Mouse (Mus musculus): ENCODE measurements around the gene Exoc3l2. TPM values are rescaled to one million over a fixed set of nuclear protein-coding genes. Genes with fewer than 3 reads are reported as not detected.

Exoc3l2 gene
- polyA plus RNA-seq, 1 experiment: 0.94 TPM

DNA sequence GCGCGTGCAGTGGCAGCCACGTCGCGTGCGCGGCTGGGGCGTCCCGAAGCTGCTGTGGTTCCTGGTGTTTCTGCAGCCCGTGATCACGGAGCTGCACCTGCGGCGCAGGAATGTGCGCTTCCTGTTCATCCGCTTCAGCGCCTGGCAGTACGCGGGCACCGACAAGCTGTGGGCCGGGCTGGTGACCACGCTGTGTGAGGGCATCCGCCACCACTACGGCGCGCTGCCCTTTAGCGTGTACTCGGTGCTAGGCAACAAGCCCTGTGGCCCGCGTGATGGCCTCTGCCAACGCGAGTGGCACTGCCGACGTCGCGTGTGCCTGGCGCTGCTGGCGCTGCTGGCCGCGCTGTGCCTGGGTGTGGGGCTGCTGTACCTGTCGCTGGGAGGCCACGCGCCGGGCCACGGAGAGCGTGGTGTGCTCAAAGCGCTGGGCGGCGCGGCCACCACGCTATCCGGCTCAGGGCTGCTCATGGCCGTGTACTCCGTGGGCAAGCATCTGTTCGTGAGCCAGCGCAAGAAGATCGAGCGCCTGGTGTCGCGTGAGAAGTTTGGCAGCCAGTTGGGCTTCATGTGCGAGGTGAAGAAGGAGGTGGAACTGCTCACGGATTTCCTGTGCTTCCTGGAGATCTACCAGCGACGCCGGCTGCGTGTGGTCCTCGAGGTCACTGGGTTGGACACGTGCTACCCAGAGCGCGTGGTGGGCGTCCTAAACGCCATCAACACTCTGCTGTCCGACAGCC, 60.1 kb downstream of the Exoc3l2 start:
- Histone ChIP-seq H3K4me1 (replicated peaks; ENCODE audit: control insufficient read depth, insufficient read depth, low read length) (peaks cover 11% of the 10 kb centered on the region), H3K27ac (ENCODE audit: control insufficient read depth, insufficient read depth, low read length) (no peak overlapping the region), H3K27me3 (ENCODE audit: control insufficient read depth, insufficient read depth, low read length) (peaks cover 9% of the 10 kb centered on the region; the same call in 1 of the 2 replicates), H3K36me3 (ENCODE audit: control insufficient read depth, insufficient read depth, low read length) (no peaks in the 10 kb centered on the region), H3K4me3 (ENCODE audit: control insufficient read depth, insufficient read depth, low read length) (peak overlapping the region; percentile 36; the same call in 1 of the 2 replicates)
- DNase-seq: no peak
- TF ChIP-seq CTCF (IDR thresholded peaks at IDR 0.05; ENCODE audit: borderline replicate concordance, control insufficient read depth, extremely low read depth, insufficient read depth, low read length, poor library complexity): no peak
- TF ChIP-seq POLR2A (IDR thresholded peaks at IDR 0.05; ENCODE audit: control insufficient read depth, extremely low read depth, insufficient read depth, low read length, poor library complexity): no peak
- WGBS: 3% methylated on average over 72 of the region's 72 CpGs

DNA sequence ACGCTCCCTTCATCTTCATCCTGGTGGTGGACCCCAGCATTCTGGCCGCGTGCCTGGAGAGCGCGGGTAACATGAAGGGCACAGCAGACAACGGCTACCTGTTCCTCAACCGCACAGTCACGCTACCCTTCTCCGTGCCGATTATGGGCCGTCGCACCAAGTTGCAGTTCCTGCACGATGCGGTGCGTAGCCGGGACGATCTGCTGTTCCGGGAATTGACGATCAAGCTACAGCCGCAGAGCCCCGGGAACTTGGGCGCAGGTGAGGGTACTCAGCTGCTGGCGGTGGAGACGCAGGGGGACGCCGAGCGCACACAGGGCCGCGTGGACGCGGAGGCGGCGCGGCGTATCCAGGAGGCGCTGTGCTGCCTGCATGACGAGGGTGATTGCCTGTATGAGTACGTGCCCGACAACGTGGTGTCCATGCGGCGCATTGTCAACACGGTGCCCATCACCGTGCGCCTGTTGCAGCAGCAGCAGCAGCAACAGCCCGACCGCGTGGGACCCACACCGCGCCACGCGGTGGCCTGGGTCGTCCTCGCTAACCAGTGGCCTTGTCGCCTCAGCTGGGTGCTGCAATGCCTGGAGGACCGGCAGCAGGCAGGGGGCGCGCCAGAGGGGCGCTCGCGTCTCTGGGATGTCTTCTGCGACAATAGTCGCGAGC, 60.8 kb downstream of the Exoc3l2 start:
- peaks cover 9% of the 10 kb centered on the region; the same call in 1 of the 2 replicates for H3K27me3 ChIP-seq (ENCODE audit: control insufficient read depth, insufficient read depth, low read length)
- no peak overlapping the region for H3K27ac ChIP-seq (ENCODE audit: control insufficient read depth, insufficient read depth, low read length)
- TF ChIP-seq POLR2A (IDR thresholded peaks at IDR 0.05; ENCODE audit: control insufficient read depth, extremely low read depth, insufficient read depth, low read length, poor library complexity): no peak
- peak; percentile 63; the same call in 1 of the 2 replicates for TF ChIP-seq CTCF (IDR thresholded peaks at IDR 0.05; ENCODE audit: borderline replicate concordance, control insufficient read depth, extremely low read depth, insufficient read depth, low read length, poor library complexity)
- H3K4me1 ChIP-seq (replicated peaks; ENCODE audit: control insufficient read depth, insufficient read depth, low read length): peaks cover 11% of the 10 kb centered on the region
- peak; percentile 70 for DNase-seq
- H3K36me3 ChIP-seq (ENCODE audit: control insufficient read depth, insufficient read depth, low read length): no peaks in the 10 kb centered on the region
- H3K4me3 ChIP-seq (ENCODE audit: control insufficient read depth, insufficient read depth, low read length): peak overlapping the region; percentile 36
- WGBS: under 1% methylated on average over 64 of the region's 64 CpGs

DNA sequence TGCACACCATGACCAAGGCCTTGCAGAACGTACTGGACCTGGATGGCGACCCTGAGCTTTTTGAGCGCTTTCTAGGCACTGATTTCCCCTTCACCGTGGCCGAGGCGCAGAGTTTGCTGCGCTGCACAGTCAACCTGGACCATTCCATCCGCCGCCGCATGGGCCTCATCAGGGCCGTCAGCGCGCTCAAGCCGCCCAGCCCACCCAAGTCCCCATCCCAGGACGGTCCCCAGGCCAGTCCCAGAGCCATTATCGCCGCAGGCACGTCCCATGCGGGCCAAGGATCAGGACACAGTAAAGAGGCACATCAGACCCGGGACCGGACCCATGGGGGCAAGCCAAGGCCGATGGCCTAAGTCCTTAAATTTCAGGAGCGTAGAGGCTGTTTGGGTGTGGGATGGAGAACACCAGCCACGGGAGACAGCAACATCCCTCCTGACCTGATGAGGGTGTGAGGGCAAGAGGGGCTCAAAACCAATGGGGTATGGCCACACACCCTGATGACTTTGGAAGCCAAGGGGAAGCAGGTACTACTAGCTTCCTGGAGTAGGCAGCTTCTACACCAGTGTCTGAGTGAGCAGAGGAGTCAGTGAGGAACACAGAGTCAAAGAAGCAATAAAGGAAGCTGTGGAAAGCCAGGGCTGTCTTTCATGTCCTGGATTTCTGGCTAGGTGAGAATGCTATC, 61.4 kb downstream of the Exoc3l2 start:
- Histone ChIP-seq H3K4me1 (replicated peaks; ENCODE audit: control insufficient read depth, insufficient read depth, low read length) (peaks cover 11% of the 10 kb centered on the region), H3K27me3 (ENCODE audit: control insufficient read depth, insufficient read depth, low read length) (peaks cover 9% of the 10 kb centered on the region; the same call in 1 of the 2 replicates), H3K36me3 (ENCODE audit: control insufficient read depth, insufficient read depth, low read length) (no peaks in the 10 kb centered on the region), H3K27ac (ENCODE audit: control insufficient read depth, insufficient read depth, low read length) (no peak overlapping the region), H3K4me3 (ENCODE audit: control insufficient read depth, insufficient read depth, low read length) (no peak overlapping the region)
- TF ChIP-seq POLR2A (IDR thresholded peaks at IDR 0.05; ENCODE audit: control insufficient read depth, extremely low read depth, insufficient read depth, low read length, poor library complexity): no peak
- no peak for TF ChIP-seq CTCF (IDR thresholded peaks at IDR 0.05; ENCODE audit: borderline replicate concordance, control insufficient read depth, extremely low read depth, insufficient read depth, low read length, poor library complexity)
- no peak for DNase-seq
- WGBS: 39% methylated on average over 24 of the region's 24 CpGs

DNA sequence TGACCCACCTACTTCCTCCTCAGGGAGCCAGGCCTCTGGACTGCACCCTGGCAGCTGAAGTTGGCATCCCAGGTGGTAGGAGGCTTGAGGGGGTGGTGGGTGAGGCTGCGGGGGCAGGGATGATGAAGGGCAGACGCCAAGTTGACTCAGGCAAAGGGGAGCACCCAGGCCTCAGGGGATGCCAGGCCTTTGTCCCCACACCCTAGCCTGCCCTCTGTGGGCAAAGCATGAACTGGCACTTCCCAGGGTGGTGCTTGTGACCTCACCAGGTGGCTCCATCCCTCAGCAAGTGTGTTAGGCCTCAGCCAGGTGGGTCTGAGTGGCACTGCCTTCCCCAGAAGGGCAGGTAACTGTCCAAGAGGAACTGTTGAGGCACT, 62.0 kb downstream of the Exoc3l2 start:
- Histone ChIP-seq H3K4me1 (replicated peaks; ENCODE audit: control insufficient read depth, insufficient read depth, low read length) (peaks cover 11% of the 10 kb centered on the region), H3K27ac (ENCODE audit: control insufficient read depth, insufficient read depth, low read length) (no peak overlapping the region), H3K4me3 (ENCODE audit: control insufficient read depth, insufficient read depth, low read length) (no peak overlapping the region), H3K27me3 (ENCODE audit: control insufficient read depth, insufficient read depth, low read length) (peaks cover 7% of the 10 kb centered on the region; the same call in 1 of the 2 replicates), H3K36me3 (ENCODE audit: control insufficient read depth, insufficient read depth, low read length) (no peaks in the 10 kb centered on the region)
- TF ChIP-seq CTCF (IDR thresholded peaks at IDR 0.05; ENCODE audit: borderline replicate concordance, control insufficient read depth, extremely low read depth, insufficient read depth, low read length, poor library complexity) (no peak), POLR2A (IDR thresholded peaks at IDR 0.05; ENCODE audit: control insufficient read depth, extremely low read depth, insufficient read depth, low read length, poor library complexity) (no peak)
- WGBS: 64% methylated on average over 2 of the region's 2 CpGs
- DNase-seq: no peak

DNA sequence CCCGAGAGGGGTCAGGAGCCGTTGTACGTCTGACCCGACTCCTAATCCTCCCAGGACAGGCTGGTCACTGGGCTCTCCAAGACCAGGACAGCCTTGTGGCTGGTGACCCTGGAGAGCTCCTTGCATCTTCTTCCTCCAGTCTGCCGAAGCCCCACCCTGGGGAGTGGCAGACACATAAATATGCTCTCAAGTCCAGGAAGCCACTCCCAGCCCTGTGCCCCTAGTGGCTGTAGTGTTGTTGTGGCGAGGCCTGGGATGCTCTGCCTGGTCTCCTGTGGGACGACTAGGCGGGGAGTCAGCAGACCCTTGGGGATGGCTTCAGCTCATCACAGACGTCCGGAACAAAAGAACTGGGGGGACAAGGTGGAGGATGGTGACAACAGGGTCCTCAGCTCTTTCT, 67.9 kb downstream of the Exoc3l2 start:
- no peak overlapping the region for H3K4me3 ChIP-seq (ENCODE audit: control insufficient read depth, insufficient read depth, low read length)
- no peak for TF ChIP-seq POLR2A (IDR thresholded peaks at IDR 0.05; ENCODE audit: control insufficient read depth, extremely low read depth, insufficient read depth, low read length, poor library complexity)
- no peak for TF ChIP-seq CTCF (IDR thresholded peaks at IDR 0.05; ENCODE audit: borderline replicate concordance, control insufficient read depth, extremely low read depth, insufficient read depth, low read length, poor library complexity)
- peaks cover 23% of the 10 kb centered on the region for H3K36me3 ChIP-seq (ENCODE audit: control insufficient read depth, insufficient read depth, low read length)
- 93% methylated on average over 10 of the region's 10 CpGs for WGBS
- no peaks in the 10 kb centered on the region for H3K4me1 ChIP-seq (replicated peaks; ENCODE audit: control insufficient read depth, insufficient read depth, low read length)
- H3K27me3 ChIP-seq (ENCODE audit: control insufficient read depth, insufficient read depth, low read length): no peaks in the 10 kb centered on the region
- H3K27ac ChIP-seq (ENCODE audit: control insufficient read depth, insufficient read depth, low read length): no peak overlapping the region
- no peak for DNase-seq

DNA sequence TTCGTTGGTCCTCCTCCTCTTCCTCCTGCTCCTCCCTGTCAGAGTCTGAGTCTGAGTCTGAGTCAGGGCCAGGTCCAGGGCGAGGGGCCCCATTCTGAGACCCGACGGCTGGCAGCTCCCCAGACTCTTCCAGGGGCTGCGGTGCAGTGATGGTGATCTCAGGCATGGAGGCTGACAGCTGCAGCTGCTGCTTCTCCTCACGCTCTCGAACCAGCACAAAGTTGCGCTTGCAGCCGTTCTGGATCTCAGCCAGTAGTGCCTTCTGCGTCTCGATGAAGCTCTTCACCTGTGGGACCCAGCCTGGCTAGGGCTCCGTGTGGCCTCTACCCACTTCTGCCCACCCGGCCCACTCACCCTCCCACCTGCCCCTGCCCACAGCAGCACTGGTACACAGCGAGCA, 69.1 kb downstream of the Exoc3l2 start:
- DNase-seq: no peak
- Histone ChIP-seq H3K36me3 (ENCODE audit: control insufficient read depth, insufficient read depth, low read length) (peaks cover 23% of the 10 kb centered on the region), H3K4me1 (replicated peaks; ENCODE audit: control insufficient read depth, insufficient read depth, low read length) (no peaks in the 10 kb centered on the region), H3K27ac (ENCODE audit: control insufficient read depth, insufficient read depth, low read length) (no peak overlapping the region), H3K4me3 (ENCODE audit: control insufficient read depth, insufficient read depth, low read length) (no peak overlapping the region), H3K27me3 (ENCODE audit: control insufficient read depth, insufficient read depth, low read length) (no peaks in the 10 kb centered on the region)
- TF ChIP-seq CTCF (IDR thresholded peaks at IDR 0.05; ENCODE audit: borderline replicate concordance, control insufficient read depth, extremely low read depth, insufficient read depth, low read length, poor library complexity) (no peak), POLR2A (IDR thresholded peaks at IDR 0.05; ENCODE audit: control insufficient read depth, extremely low read depth, insufficient read depth, low read length, poor library complexity) (no peak)
- WGBS: 98% methylated on average over 14 of the region's 14 CpGs

All from thymus, adult 2 months (tissue).